Mouse (Mus musculus): ENCODE measurements around the gene Fgfr4.

DNA sequence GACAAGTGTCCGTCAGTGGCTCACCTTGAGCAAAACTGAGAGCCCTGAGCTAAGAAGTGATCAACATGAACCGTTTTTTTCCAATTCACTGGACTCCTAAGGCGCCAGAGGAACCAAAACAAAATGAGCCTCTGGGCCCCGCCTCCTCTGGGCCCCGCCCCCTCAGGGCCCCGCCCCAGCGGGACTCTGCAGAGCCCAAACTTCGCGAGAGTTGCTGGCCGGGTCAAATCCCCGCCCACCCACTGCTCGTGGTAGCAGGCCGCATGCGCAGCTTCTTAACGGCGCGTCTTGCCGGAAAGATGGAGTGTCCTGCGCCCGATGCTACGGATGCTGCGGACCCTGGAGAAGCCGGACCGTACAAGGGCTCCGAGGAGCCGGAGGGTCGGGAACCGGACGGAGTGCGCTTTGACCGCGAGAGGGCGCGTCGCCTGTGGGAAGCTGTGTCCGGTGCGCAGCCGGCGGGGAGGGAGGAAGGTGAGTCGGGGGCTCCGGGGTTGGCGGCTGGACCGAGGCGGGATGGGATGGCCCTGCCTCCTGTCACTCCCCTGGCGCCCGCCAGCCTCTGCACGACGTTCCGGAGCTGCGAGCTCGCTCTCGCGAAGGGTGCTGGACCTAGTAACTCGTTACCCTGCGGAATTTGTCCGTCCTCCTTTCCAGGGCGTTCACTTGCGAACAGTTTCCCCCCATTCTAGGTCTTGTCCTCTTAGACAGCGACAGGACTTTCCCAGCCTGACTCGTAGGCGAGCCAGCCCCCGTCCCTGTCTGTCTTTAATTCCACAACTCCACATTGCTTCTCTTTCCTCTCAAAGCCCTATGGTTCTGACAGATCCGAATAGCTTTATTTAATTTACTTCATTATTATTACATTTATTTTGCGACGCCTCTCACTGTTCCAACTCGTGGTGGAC is 47.1 kb upstream of the Fgfr4 start, which contains the start of gene Zfp346:
- TF ChIP-seq HCFC1 (IDR thresholded peaks at IDR 0.05; ENCODE audit: borderline replicate concordance, insufficient read depth, low read length): 0 out of 2 replicates have a peak, but pooled peaks have one; percentile 33
- TF ChIP-seq MAFK (IDR thresholded peaks at IDR 0.05; ENCODE audit: insufficient read depth, low read depth, low read length): no peak
- peak; percentile 94 for TF ChIP-seq CHD2 (IDR thresholded peaks at IDR 0.05; ENCODE audit: low read depth, low read length)
- TF ChIP-seq ZNF384 (IDR thresholded peaks at IDR 0.05; ENCODE audit: low read depth, low read length): no peak

All from ES-E14 (cell line).